Mouse (Mus musculus) spleen, adult 2 months (tissue): ENCODE data around the gene Bod1l. TPM values are rescaled to one million over a fixed set of nuclear protein-coding genes. Genes with fewer than 3 reads are reported as not detected.

Source experiments
- DNase-seq, 2 experiments: peaks; one replicate each; pipeline versions ENCODE4 v3.0.0 to v3.0.0-alpha.2; 2012 to 2021; ENCODE audit warnings: low spot score in 2 of 2, low read depth in 1 of 2
- H3K27ac ChIP-seq: fragments of 200-500 bp; 2 replicates; pipeline ENCODE4 v1.5.1; 2012; ENCODE audit warnings: low read length, inconsistent platforms; ENCODE audit not compliant: insufficient read depth
- H3K27me3 ChIP-seq: fragments of 200-500 bp; 2 replicates; pipeline ENCODE4 v1.6.1; 2012; ENCODE audit warnings: mild to moderate bottlenecking, moderate library complexity, low read length, inconsistent platforms; ENCODE audit not compliant: control insufficient read depth, insufficient read depth
- H3K36me3 ChIP-seq: fragments of 200-500 bp; 2 replicates; pipeline ENCODE4 v1.6.1; 2012; ENCODE audit warnings: mild to moderate bottlenecking, low read length, inconsistent platforms; ENCODE audit not compliant: control insufficient read depth, insufficient read depth
- H3K4me1 ChIP-seq: fragments of 200-500 bp; 2 replicates; pipeline ENCODE4 v1.6.1; 2011; ENCODE audit warnings: inconsistent platforms; ENCODE audit not compliant: control insufficient read depth, insufficient read depth, insufficient read length
- H3K4me3 ChIP-seq: fragments of 200-500 bp; 2 replicates; pipeline ENCODE4 v1.5.1; 2011; ENCODE audit warnings: mild to moderate bottlenecking, inconsistent platforms; ENCODE audit not compliant: insufficient read depth, insufficient read length; ENCODE audit errors: extremely low read depth
- CTCF ChIP-seq: fragments of 200-500 bp; IDR thresholded peaks from 2 replicates; pipeline ENCODE4 v1.5.1; 2011; ENCODE audit warnings: mild to moderate bottlenecking, inconsistent platforms; ENCODE audit not compliant: insufficient read depth, insufficient read length, insufficient replicate concordance; ENCODE audit errors: extremely low read depth
- POLR2A ChIP-seq: fragments of 200-500 bp; IDR thresholded peaks from 2 replicates; pipeline ENCODE4 v1.6.1; 2011; ENCODE audit warnings: low read depth, low read length, inconsistent platforms
- WGBS: fragments of 180-500 bp; shearing (Covaris S2); methylation state at CpG from one replicate; pipeline ENCODE4 v1.1.7; 2018; 5-methylcytosine and 5-hydroxymethylcytosine counted together
- polyA plus RNA-seq: library from polyadenylated mRNA; depleted of rRNA; stranded (reverse); fragments of >200 nt; gene quantifications from 2 replicates; pipeline ENCODE4 v1.2.3, GENCODE M21; 2012

Bod1l gene
- polyA plus RNA-seq, 1 experiment, result 3.3 TPM

- Histone ChIP-seq H3K27ac (no peak overlapping the region), H3K27me3 (no peaks in the 10 kb centered on the region), H3K36me3 (peaks cover 3% of the 10 kb centered on the region; the same call in 1 of the 2 replicates), H3K4me1 (peaks cover 8% of the 10 kb centered on the region; the same call in 1 of the 2 replicates), H3K4me3 (no peak overlapping the region)
- WGBS, result 69% methylated on average over 5 of the region's 5 CpGs
- no peak for TF ChIP-seq POLR2A
- no peak for TF ChIP-seq CTCF
- DNase-seq, result no peak
Observed at GRCm38 (mm10) chr5:41841735-41842134, 2.4 kb downstream of the Bod1l start.

GRCm38 (mm10) chr5:41830100-41830499 is 14.0 kb downstream of the Bod1l start:
- TF ChIP-seq POLR2A, result no peak
- TF ChIP-seq CTCF, result no peak
- no peaks in the 10 kb centered on the region for H3K27me3 ChIP-seq
- DNase-seq, result no peak
- 93% methylated on average over 2 of the region's 2 CpGs for WGBS
- no peak overlapping the region for H3K27ac ChIP-seq
- no peak overlapping the region for H3K4me3 ChIP-seq
- peaks cover 51% of the 10 kb centered on the region for H3K36me3 ChIP-seq
- no peaks in the 10 kb centered on the region for H3K4me1 ChIP-seq

GRCm38 (mm10) chr5:41821158-41821557 is 23.0 kb downstream of the Bod1l start:
- no peak overlapping the region for H3K4me3 ChIP-seq
- H3K36me3 ChIP-seq, result peaks cover 44% of the 10 kb centered on the region
- no peak for TF ChIP-seq POLR2A
- TF ChIP-seq CTCF, result no peak
- no peak overlapping the region for H3K27ac ChIP-seq
- 89% methylated on average over 9 of the region's 9 CpGs for WGBS
- no peaks in the 10 kb centered on the region for H3K27me3 ChIP-seq
- no peak for DNase-seq
- no peaks in the 10 kb centered on the region for H3K4me1 ChIP-seq

GRCm38 (mm10) chr5:41820530-41820929 is 23.6 kb downstream of the Bod1l start:
- no peak overlapping the region for H3K27ac ChIP-seq
- TF ChIP-seq POLR2A (no peak), CTCF (no peak)
- H3K4me3 ChIP-seq, result no peak overlapping the region
- H3K36me3 ChIP-seq, result peaks cover 42% of the 10 kb centered on the region
- WGBS, result 23% methylated on average over 3 of the region's 3 CpGs
- H3K27me3 ChIP-seq, result no peaks in the 10 kb centered on the region
- no peak for DNase-seq
- H3K4me1 ChIP-seq, result no peaks in the 10 kb centered on the region

DNA sequence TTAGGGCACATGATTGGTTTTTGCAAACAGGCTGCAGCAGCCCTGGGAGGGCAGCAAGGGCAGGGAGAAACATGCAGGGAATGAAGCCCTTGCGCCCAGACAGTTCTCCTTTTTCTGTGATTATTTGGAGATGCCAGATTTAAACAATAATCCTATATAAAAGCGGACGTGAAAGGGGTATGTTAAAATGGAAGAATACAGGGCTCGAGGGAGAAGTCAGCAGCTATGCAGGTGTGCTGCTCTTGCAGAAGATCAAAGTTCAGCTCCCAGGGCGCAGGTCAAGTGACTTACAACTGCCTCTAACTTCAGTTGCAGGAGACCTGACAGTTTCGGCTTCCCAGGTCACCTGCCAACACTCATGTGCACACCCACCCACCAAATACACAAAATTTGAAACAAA is 31.6 kb downstream of the Bod1l start:
- Histone ChIP-seq H3K4me1 (no peaks in the 10 kb centered on the region), H3K27ac (no peak overlapping the region), H3K27me3 (no peaks in the 10 kb centered on the region), H3K4me3 (no peak overlapping the region), H3K36me3 (peaks cover 28% of the 10 kb centered on the region)
- no peak for DNase-seq
- WGBS, result 93% methylated on average over 6 of the region's 6 CpGs
- TF ChIP-seq CTCF (no peak), POLR2A (no peak)

DNA sequence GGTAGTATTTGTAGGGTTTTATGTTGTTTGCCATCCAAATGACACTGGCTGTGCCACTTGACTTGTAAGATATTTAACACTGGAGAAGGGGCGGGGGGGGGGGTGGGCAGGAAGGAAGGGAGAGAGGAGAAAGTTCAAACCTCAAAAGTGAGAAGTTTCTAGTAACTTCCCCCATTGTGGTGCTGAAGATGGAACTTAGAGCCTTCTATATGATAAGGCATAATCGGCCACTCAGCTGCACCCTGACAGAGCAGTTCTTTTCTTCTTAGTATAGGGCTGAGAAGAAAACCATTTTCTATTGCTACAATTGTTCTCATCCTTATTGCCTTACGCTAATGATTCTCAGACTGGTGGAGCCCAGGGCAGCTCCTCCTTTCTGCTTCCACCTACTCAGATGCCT is 32.8 kb downstream of the Bod1l start:
- Histone ChIP-seq H3K27ac (no peak overlapping the region), H3K4me1 (no peaks in the 10 kb centered on the region), H3K27me3 (no peaks in the 10 kb centered on the region), H3K36me3 (peaks cover 27% of the 10 kb centered on the region), H3K4me3 (no peak overlapping the region)
- 52% methylated on average over 3 of the region's 3 CpGs for WGBS
- no peak for TF ChIP-seq POLR2A
- no peak for TF ChIP-seq CTCF
- DNase-seq, result no peak

- H3K27ac ChIP-seq, result no peak overlapping the region
- no peaks in the 10 kb centered on the region for H3K27me3 ChIP-seq
- 97% methylated on average over 2 of the region's 2 CpGs for WGBS
- peaks cover 31% of the 10 kb centered on the region for H3K36me3 ChIP-seq
- DNase-seq, result no peak
- no peak overlapping the region for H3K4me3 ChIP-seq
- no peak for TF ChIP-seq POLR2A
- no peak for TF ChIP-seq CTCF
- H3K4me1 ChIP-seq, result no peaks in the 10 kb centered on the region
Observed at GRCm38 (mm10) chr5:41807383-41807782, 36.7 kb downstream of the Bod1l start.
